Mouse (Mus musculus): ENCODE measurements at regions not wholly inside any gene's neighbourhood (a gene's known extent, or its start where the extent isn't known, plus 50 kb on each side); places are given as distances from the start of the nearest gene placed in this dataset.

- TF ChIP-seq CTCF (IDR thresholded peaks at IDR 0.05; ENCODE audit: low read depth): no peak
- no peak for TF ChIP-seq EP300 (optimal IDR thresholded peaks at IDR 0.05)
Observed at GRCm38 (mm10) chr6:94944196-94944595, 172.8 kb upstream of the Kbtbd8 start.

Measured in stomach, postnatal 0 days (tissue).